27 mouse cellular contexts compared by ENCODE assay signal in the genomic region with DNA sequence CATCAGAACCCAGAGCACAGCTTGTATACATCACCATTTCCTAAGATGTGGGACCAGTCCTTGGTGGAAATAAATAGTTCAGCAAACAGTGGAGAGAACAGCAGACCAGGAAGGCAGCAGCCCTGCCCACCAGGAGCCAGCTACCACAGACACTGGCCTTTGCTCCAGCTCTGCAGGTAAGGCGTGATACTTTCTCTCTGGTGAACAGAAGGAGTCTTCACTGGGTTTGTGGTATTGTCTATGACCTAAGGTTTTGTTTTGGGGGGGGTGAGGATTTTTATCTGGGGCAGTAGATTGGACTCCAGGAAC. TPM values are rescaled to one million over a fixed set of nuclear protein-coding genes. Genes with fewer than 3 reads are reported as not detected.
DNase-seq lines count a peak whose midpoint lies in the region; ATAC-seq and TF ChIP-seq lines count a peak whose summit lies in the region.
"Had no signal": no experiment of that assay in that cellular context is flagged by ENCODE, and none has a peak within 500 bp of the region (broad histone marks: within the 10 kb centered on the region; RNA-seq: fewer than 3 reads in every experiment).

A gene (plus strand): TSS at position 100 of the 309 bp plus-strand sequence.

- H3K9ac ChIP-seq in midbrain, embryonic 13.5 days (replicated peaks), result no peak within 1 kb of the TSS
- H3K9ac ChIP-seq: forebrain, embryonic 13.5 days; liver, embryonic 12.5 days; neural tube, embryonic 12.5 days; stomach, embryonic 15.5 days had no signal

- no peak within 1 kb of the TSS for H3K4me2 ChIP-seq in midbrain, embryonic 13.5 days (replicated peaks)
- H3K4me2 ChIP-seq: forebrain, embryonic 13.5 days; heart, embryonic 11.5 days; liver, embryonic 12.5 days; neural tube, embryonic 12.5 days; stomach, embryonic 15.5 days had no signal

- no peak for TF ChIP-seq POLR2A in spleen, adult 2 months (IDR thresholded peaks at IDR 0.05; ENCODE audit: low read depth, low read length)

- intact Hi-C loops in heart, postnatal 10 days (cut with DNase I), result no loop called here

- ATAC-seq in midbrain, embryonic 13.5 days, result no peak
- ATAC-seq: forebrain, embryonic 13.5 days; hindbrain, postnatal 0 days; intestine, embryonic 16.5 days; liver, embryonic 12.5 days; lung, postnatal 0 days had no signal

- H3K9me3 ChIP-seq in midbrain, embryonic 13.5 days, result no peaks in the 10 kb centered on the region
- H3K9me3 ChIP-seq: forebrain, embryonic 13.5 days; liver, embryonic 12.5 days; neural tube, embryonic 12.5 days; stomach, embryonic 15.5 days had no signal

- no peak within 1 kb of the TSS for H3K4me3 ChIP-seq in layer of hippocampus, adult 2 months
- H3K4me3 ChIP-seq in spleen, adult 2 months (ENCODE audit: extremely low read depth, insufficient read depth, insufficient read length), result 0 out of 2 replicates have a peak within 1 kb of the TSS, but pooled peaks have one; percentile 2
- H3K4me3 ChIP-seq in midbrain, embryonic 13.5 days (replicated peaks), result no peak within 1 kb of the TSS
- H3K4me3 ChIP-seq: forebrain, embryonic 13.5 days; liver, embryonic 12.5 days; myocyte; neural tube, embryonic 12.5 days; stomach, embryonic 15.5 days had no signal

- peaks cover 12% of the 10 kb centered on the region; the same call in 1 of the 2 replicates for H3K4me1 ChIP-seq in spleen, adult 2 months (ENCODE audit: control insufficient read depth, insufficient read depth, insufficient read length)
- H3K4me1 ChIP-seq in midbrain, embryonic 13.5 days (replicated peaks), result 0 out of 2 replicates have a peak, but pooled peaks cover 3% of the 10 kb centered on the region
- H3K4me1 ChIP-seq: forebrain, embryonic 13.5 days; neural tube, embryonic 12.5 days; stomach, embryonic 15.5 days had no signal

- peak within 1 kb of the TSS; percentile 52 for H3K27ac ChIP-seq in layer of hippocampus, adult 2 months
- no peak within 1 kb of the TSS for H3K27ac ChIP-seq in spleen, adult 2 months (ENCODE audit: insufficient read depth, low read length)
- H3K27ac ChIP-seq in midbrain, embryonic 13.5 days, result peak within 1 kb of the TSS; percentile 8; the same call in 1 of the 2 replicates
- H3K27ac ChIP-seq: forebrain, embryonic 13.5 days; hindbrain, postnatal 0 days; liver, embryonic 12.5 days; neural tube, embryonic 12.5 days; stomach, embryonic 15.5 days had no signal

- no peak for DNase-seq in layer of hippocampus, adult 2 months (ENCODE audit: low spot score in 2 of 2)
- DNase-seq in layer of hippocampus, postnatal 25 days (ENCODE audit: extremely low spot score in 1 of 2, low spot score in 1 of 2), result no peak
- no peak for DNase-seq in spleen, adult 2 months (ENCODE audit: low read depth in 1 of 2, low spot score in 2 of 2)
- no peak for DNase-seq in spleen, adult 18-20 months
- DNase-seq in retina, postnatal 1 day, result no peak
- DNase-seq in heart, postnatal 10 days, result no peak
- DNase-seq: adrenal gland, adult 2 months; cerebellum, adult 8-10 months; cerebellum, postnatal 25 days; gastrocnemius, postnatal 10 days; kidney, adult 8-10 months; kidney, postnatal 10 days; lung, adult 18-20 months; lung, postnatal 4 days had no signal

- no peak for TF ChIP-seq CTCF in layer of hippocampus, adult 2 months (conservative IDR thresholded peaks at IDR 0.05)
- no peak for TF ChIP-seq CTCF in spleen, adult 2 months (IDR thresholded peaks at IDR 0.05; ENCODE audit: extremely low read depth, insufficient read depth, insufficient read length, insufficient replicate concordance)

- WGBS in spleen, adult 2 months, result 48% methylated on average over 1 of the region's 1 CpGs
- WGBS in midbrain, embryonic 13.5 days, result 60% methylated on average over 1 of the region's 1 CpGs

- H3K27me3 ChIP-seq in spleen, adult 2 months (ENCODE audit: control insufficient read depth, insufficient read depth, low read length), result no peaks in the 10 kb centered on the region
- H3K27me3 ChIP-seq in midbrain, embryonic 13.5 days, result no peaks in the 10 kb centered on the region
- H3K27me3 ChIP-seq: forebrain, embryonic 13.5 days; liver, embryonic 12.5 days; neural tube, embryonic 12.5 days; stomach, embryonic 15.5 days had no signal

- H3K36me3 ChIP-seq in spleen, adult 2 months (ENCODE audit: control insufficient read depth, insufficient read depth, low read length), result no peaks in the 10 kb centered on the region
- no peaks in the 10 kb centered on the region for H3K36me3 ChIP-seq in midbrain, embryonic 13.5 days
- H3K36me3 ChIP-seq: liver, embryonic 12.5 days; neural tube, embryonic 12.5 days; stomach, embryonic 15.5 days had no signal

RNA-seq across cellular contexts. Expression of the gene that starts here (rescaled TPM):
- total RNA-seq in layer of hippocampus, adult 2 months (2021), result not detected
- total RNA-seq in layer of hippocampus, postnatal 25 days (2021), result not detected
- 3.3 and 6.0 TPM in 2 replicates for polyA plus RNA-seq in spleen, adult 2 months (2012; rRNA removed)
- 0.07 and 0.13 TPM in 2 replicates for polyA plus RNA-seq in midbrain, embryonic 13.5 days (2015; fragmentation: Nextera tagmentation; extraction: Ambion mirVana)
- total RNA-seq in heart, postnatal 10 days (2021), result not detected
- total RNA-seq: hindbrain, postnatal 0 days; left cerebral cortex, adult 18-20 months; left cerebral cortex, postnatal 14 days had no signal
- polyA plus RNA-seq: heart, embryonic 11.5 days; limb, embryonic 11.5 days; myocyte; neural tube, embryonic 12.5 days had no signal
